Mouse (Mus musculus) liver, embryonic 11.5 days (tissue): ENCODE results near the gene Il18rap. TPM values are rescaled to one million over a fixed set of nuclear protein-coding genes. Genes with fewer than 3 reads are reported as not detected.

ENCODE experiments used
- ATAC-seq: fragments of 200-750 bp; cut with Nextera tagmentation; replicated peaks from 2 replicates; pipeline ENCODE4 v1.8.0; 2017; ENCODE audit warnings: moderate number of reproducible peaks, mild to moderate bottlenecking, moderate TSS enrichment, moderate library complexity; ENCODE audit not compliant: low FRiP score
- DNase-seq: peaks from one replicate; pipeline ENCODE4 v3.0.0-alpha.2; 2017; ENCODE audit warnings: low spot score
- H3K27ac ChIP-seq: fragments of 300-500 bp; sonication (generic); 2 replicates; pipeline ENCODE4 v1.5.1; 2014; ENCODE audit warnings: mild to moderate bottlenecking, low read depth, low read length, control low read depth
- H3K27me3 ChIP-seq: fragments of 300-500 bp; sonication (generic); replicated peaks from 2 replicates; pipeline ENCODE4 v1.6.1; 2014; ENCODE audit warnings: low read length, mixed read lengths; ENCODE audit not compliant: control insufficient read depth, insufficient read depth
- H3K36me3 ChIP-seq: fragments of 300-500 bp; sonication (generic); 2 replicates; pipeline ENCODE4 v1.6.1; 2014; ENCODE audit warnings: mild to moderate bottlenecking, low read length, moderate library complexity, mixed read lengths; ENCODE audit not compliant: control insufficient read depth, insufficient read depth
- H3K4me1 ChIP-seq: fragments of 300-500 bp; sonication (generic); replicated peaks from 2 replicates; pipeline ENCODE4 v1.6.1; 2014; ENCODE audit warnings: low read length, mixed read lengths; ENCODE audit not compliant: control insufficient read depth, insufficient read depth
- H3K4me2 ChIP-seq: fragments of 300-500 bp; sonication (generic); 2 replicates; pipeline ENCODE4 v1.6.1; 2014; ENCODE audit warnings: mild to moderate bottlenecking, control low read depth, moderate library complexity
- H3K4me3 ChIP-seq: fragments of 300-500 bp; sonication (generic); 2 replicates; pipeline ENCODE4 v1.5.1; 2014; ENCODE audit warnings: low read depth, low read length, control low read depth
- H3K9ac ChIP-seq: fragments of 300-500 bp; sonication (generic); 2 replicates; pipeline ENCODE4 v1.6.1; 2014; ENCODE audit warnings: low read depth, low read length, control low read depth
- H3K9me3 ChIP-seq: fragments of 300-500 bp; sonication (generic); 2 replicates; pipeline ENCODE4 v1.6.1; 2016; ENCODE audit warnings: low read length, inconsistent platforms, mixed read lengths; ENCODE audit not compliant: control insufficient read depth
- WGBS: fragments of 180-500 bp; shearing (Covaris S2); extraction: QIAGEN DNeasy Blood & Tissue Kit; methylation state at CpG from one replicate; pipeline ENCODE4 v1.1.7; 2014; 5-methylcytosine and 5-hydroxymethylcytosine counted together
- polyA plus RNA-seq: library from polyadenylated mRNA; unstranded; fragments of >200 nt; fragmentation: Nextera tagmentation; extraction: Ambion mirVana; gene quantifications from 2 replicates; pipeline ENCODE4 v1.2.1, GENCODE M21; 2014

The Il18rap gene
- 0.69 and 1.2 TPM in 2 replicates for polyA plus RNA-seq

DNA sequence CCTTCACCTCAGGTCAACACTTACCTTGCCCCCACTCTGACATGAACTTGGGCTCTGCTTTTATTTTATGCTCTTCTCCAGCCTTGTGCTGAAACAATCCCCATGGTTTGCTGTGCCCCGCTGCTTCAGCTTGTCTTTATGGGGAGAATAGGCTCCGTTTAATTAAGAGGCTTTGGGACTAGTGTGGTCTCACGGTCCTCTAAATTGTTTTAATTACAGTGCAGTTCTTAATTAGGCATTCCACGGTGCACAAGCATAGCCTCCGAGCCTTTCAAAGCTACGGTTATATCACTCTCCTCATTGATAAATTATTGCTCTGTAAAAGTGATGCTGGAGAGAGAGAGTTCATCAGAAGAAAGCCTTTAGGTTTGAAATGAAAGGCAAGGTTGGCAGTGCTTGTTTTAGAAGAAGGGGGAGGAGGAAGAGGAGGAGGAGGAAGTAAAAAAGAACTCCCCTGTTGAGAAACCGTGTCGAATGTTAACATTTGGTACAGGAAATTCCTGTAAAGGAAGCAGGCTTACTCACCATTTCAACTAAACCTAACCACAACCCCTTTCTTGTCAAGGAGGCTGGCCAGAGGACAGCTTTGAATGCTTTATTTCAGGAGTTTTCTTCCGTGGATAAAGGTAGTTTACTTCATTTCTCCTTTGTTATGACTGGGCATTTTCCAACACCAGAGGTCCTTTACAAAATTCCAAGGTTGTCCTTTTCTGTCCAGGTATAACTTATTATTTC lies at the start of gene Il18rap:
Il18rap (plus strand) TSS at position 512 of the 735 bp plus-strand sequence.
- DNase-seq (no peak), ATAC-seq (no peak)
- no peaks in the 10 kb centered on the region for H3K9me3 ChIP-seq
- no peaks in the 10 kb centered on the region for H3K4me1 ChIP-seq
- H3K27me3 ChIP-seq: no peaks in the 10 kb centered on the region
- no peak within 1 kb of the TSS for H3K4me3 ChIP-seq
- no peaks in the 10 kb centered on the region for H3K36me3 ChIP-seq
- no peak within 1 kb of the TSS for H3K9ac ChIP-seq
- H3K4me2 ChIP-seq: peak within 1 kb of the TSS; percentile 9; the same call in 1 of the 2 replicates
- 37% methylated on average over 9 of the region's 9 CpGs for WGBS
- no peak within 1 kb of the TSS for H3K27ac ChIP-seq

DNA sequence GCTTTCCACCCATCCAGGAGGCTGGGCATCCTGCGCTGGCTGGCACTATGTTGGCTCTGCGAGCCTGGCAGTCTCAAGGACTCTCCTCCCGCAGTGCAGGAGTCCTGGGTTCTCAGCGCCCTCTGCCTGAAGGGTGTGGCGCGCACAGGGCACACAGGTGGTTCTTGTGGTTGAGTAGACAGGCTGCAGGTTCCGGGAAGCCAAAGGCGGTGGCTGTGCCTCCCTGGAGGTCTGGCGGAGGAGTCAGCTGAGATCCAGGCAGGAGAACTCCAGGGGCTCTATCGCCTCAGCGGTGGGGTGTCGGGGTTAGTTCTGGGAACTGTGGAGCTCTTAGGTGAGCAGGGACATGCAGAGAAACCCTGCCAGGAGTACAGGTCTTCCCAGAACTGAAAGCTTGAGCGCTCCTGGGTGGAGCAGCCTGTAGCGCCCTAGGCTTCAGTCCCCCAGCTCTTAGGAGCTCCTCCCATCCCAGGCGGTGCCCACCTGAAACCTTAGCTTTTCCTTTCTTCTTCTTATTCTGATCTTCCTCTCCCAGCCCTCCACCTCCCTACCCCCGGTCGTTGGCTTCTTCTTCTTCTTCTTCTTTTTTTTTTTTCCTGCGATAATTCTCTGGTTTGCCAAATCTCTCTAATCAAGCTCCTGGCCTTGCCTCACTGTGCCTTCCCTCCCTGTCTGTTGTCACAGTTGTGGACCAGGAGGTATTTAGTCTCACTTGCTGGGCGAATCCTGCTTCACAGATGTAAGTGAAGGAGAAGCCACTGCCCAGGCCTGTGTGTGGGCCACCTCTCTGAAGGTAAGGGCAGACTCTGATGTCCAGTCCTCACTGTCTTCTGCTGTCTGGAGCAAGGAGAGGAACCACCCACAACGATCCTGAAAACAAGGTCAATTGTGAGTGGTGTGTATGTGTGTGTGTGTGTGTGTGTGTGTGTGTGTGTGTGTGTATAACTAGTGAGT lies 49.4 kb upstream of the Il18rap start, which contains the start of gene Il18r1:
Il18r1 (plus strand) TSS at position 76 of the 954 bp plus-strand sequence.
- H3K4me2 ChIP-seq: no peak within 1 kb of the TSS
- no peaks in the 10 kb centered on the region; the same call in 1 of the 2 replicates for H3K27me3 ChIP-seq
- H3K36me3 ChIP-seq: no peaks in the 10 kb centered on the region
- H3K27ac ChIP-seq: no peak within 1 kb of the TSS
- no peaks in the 10 kb centered on the region for H3K9me3 ChIP-seq
- no peak within 1 kb of the TSS for H3K4me3 ChIP-seq
- ATAC-seq (no peak), DNase-seq (no peak)
- no peaks in the 10 kb centered on the region for H3K4me1 ChIP-seq
- 42% methylated on average over 20 of the region's 20 CpGs for WGBS
- H3K9ac ChIP-seq: no peak within 1 kb of the TSS

DNA sequence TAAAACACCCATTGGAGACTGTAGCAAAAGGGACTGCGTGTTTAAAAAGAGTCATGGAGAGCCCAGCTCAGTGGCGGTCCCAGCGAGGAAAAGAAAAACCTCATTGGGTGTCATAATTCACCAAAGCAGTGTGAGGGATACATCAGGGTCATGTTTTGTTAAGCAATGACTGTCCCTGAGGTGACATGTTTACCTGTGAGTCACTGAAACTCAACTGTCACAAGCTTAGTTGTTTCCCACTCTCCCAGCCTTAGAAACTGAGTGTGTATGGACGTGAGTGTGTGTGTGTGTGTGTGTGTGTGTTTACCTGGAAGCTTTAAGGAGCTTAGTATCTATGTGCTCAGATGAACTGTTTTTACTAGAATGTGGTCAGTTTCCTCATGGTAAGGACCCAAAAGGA lies 47.9 kb upstream of the Il18rap start:
- no peak overlapping the region for H3K9ac ChIP-seq
- no peaks in the 10 kb centered on the region for H3K9me3 ChIP-seq
- H3K4me2 ChIP-seq: no peak overlapping the region
- DNase-seq (no peak), ATAC-seq (no peak)
- H3K4me1 ChIP-seq: no peaks in the 10 kb centered on the region
- H3K27ac ChIP-seq: no peak overlapping the region
- 90% methylated on average over 4 of the region's 4 CpGs for WGBS
- no peaks in the 10 kb centered on the region; the same call in 1 of the 2 replicates for H3K27me3 ChIP-seq
- no peak overlapping the region for H3K4me3 ChIP-seq
- H3K36me3 ChIP-seq: no peaks in the 10 kb centered on the region

DNA sequence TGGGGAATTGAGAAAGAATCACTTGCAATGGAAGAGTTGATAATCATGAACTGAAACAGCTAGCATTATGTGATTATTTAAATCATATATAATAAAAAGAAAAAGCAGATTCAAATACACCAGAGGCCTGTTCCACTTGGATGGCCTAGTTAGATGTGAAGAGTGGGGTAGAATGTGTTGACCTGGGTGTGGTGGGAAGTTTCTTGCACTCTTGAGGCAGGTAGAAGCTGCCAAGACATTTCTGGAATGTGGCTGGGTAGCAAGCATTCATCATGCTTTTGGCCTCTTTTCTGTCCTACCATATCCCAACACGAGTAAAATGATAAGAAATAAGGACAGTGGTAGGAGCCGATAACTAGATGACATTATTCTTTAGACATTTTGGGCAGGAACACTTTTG lies 46.4 kb upstream of the Il18rap start:
- H3K36me3 ChIP-seq: no peaks in the 10 kb centered on the region
- no peak overlapping the region for H3K4me3 ChIP-seq
- 67% methylated on average over 2 of the region's 2 CpGs for WGBS
- H3K27me3 ChIP-seq: no peaks in the 10 kb centered on the region; the same call in 1 of the 2 replicates
- H3K9ac ChIP-seq: no peak overlapping the region
- H3K4me1 ChIP-seq: no peaks in the 10 kb centered on the region
- H3K9me3 ChIP-seq: no peaks in the 10 kb centered on the region
- no peak for DNase-seq
- ATAC-seq: no peak
- no peak overlapping the region for H3K4me2 ChIP-seq
- H3K27ac ChIP-seq: no peak overlapping the region

DNA sequence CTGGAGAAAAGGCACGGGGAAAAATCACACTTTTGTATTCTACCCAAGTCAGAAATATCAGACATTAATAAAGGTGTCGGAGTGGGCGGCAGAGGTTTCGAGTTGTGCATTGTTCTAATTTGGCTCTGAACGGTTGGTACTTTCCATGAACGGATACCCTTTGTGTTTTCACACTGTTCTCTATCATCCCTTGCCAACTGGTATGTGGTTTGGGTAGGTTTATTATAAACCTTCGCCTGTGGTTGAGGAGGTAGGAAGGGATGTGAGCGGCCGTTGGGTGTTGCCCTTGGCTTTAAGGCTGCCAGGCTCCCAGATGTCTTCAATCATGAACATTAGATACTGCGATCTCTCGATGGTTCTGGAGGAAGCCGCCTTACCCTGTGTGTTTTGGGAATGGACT lies 45.3 kb upstream of the Il18rap start:
- no peaks in the 10 kb centered on the region for H3K9me3 ChIP-seq
- no peaks in the 10 kb centered on the region for H3K36me3 ChIP-seq
- H3K27me3 ChIP-seq: no peaks in the 10 kb centered on the region
- H3K27ac ChIP-seq: no peak overlapping the region
- DNase-seq (no peak), ATAC-seq (no peak)
- no peak overlapping the region for H3K4me2 ChIP-seq
- WGBS: 73% methylated on average over 12 of the region's 12 CpGs
- H3K9ac ChIP-seq: no peak overlapping the region
- no peaks in the 10 kb centered on the region for H3K4me1 ChIP-seq
- no peak overlapping the region for H3K4me3 ChIP-seq

DNA sequence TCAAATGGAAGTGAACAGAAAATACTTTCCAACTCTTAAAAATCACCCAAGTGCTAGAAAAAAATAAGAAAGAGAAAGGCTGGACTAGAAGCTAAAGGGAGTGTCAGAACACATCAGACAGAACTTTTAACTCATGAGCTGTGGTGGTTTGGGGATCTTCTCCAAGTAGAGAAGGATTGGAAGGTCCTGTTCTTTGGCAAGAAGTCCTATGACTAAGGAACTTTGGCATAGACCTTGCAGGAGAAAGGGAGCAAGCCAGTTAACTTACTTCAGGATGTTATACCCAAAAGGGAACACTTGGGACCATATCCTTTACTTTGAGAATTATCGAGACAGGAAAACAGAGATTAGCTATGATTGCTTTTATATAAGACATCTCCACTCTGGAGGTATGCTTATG lies 42.8 kb upstream of the Il18rap start:
- Histone ChIP-seq H3K36me3 (no peaks in the 10 kb centered on the region), H3K4me1 (no peaks in the 10 kb centered on the region), H3K9ac (no peak overlapping the region), H3K27me3 (no peaks in the 10 kb centered on the region), H3K27ac (no peak overlapping the region), H3K9me3 (no peaks in the 10 kb centered on the region), H3K4me3 (no peak overlapping the region), H3K4me2 (no peak overlapping the region)
- DNase-seq: no peak
- WGBS: 95% methylated on average over 1 of the region's 1 CpGs
- no peak for ATAC-seq

DNA sequence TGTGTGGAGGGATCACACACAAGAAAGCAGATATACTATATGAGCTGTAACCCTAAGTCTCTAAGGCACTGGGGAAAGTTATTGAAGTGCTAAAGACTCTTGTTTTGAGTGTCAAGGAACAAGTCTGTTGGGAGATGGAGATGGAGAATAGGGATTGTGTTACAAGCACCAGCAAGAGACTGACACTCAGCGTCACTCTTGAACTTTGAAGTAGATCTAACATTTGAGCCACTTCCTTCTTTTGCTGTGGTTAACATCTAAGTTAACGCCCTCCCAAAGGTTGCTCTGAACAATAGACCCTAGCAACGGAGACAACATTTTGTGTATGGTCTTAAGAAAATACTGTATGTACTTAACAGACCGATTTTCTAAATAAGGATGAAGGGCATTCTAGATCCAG lies 41.5 kb upstream of the Il18rap start:
- H3K4me3 ChIP-seq: no peak overlapping the region
- H3K27me3 ChIP-seq: no peaks in the 10 kb centered on the region
- 56% methylated on average over 4 of the region's 4 CpGs for WGBS
- ATAC-seq (no peak), DNase-seq (no peak)
- H3K36me3 ChIP-seq: no peaks in the 10 kb centered on the region
- no peak overlapping the region for H3K4me2 ChIP-seq
- H3K27ac ChIP-seq: no peak overlapping the region
- H3K9me3 ChIP-seq: no peaks in the 10 kb centered on the region
- H3K4me1 ChIP-seq: no peaks in the 10 kb centered on the region
- no peak overlapping the region for H3K9ac ChIP-seq

DNA sequence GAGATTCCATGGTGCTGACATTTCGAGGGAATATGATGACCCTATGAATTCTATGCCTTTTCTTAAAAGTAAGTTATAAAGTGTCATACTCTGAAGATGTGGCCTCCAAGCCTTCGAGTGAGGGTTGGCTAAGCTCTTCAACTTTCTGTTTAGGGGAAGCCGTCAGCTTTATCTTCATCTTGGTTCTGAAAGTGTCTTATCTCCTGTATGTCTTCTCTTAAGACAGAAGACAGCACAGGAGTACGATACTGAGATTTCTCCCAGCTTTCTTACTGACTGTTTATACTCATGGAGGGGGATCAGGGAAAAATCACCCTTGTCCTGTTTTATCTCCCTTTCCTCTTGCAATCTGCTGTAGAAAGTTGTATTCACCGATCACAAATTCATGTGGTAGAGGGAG lies 40.8 kb upstream of the Il18rap start:
- Histone ChIP-seq H3K27ac (no peak overlapping the region), H3K9me3 (no peaks in the 10 kb centered on the region), H3K4me1 (no peaks in the 10 kb centered on the region), H3K36me3 (no peaks in the 10 kb centered on the region), H3K4me2 (no peak overlapping the region), H3K4me3 (no peak overlapping the region), H3K9ac (no peak overlapping the region), H3K27me3 (no peaks in the 10 kb centered on the region)
- DNase-seq (no peak), ATAC-seq (no peak)
- WGBS: 51% methylated on average over 5 of the region's 5 CpGs
